Mouse (Mus musculus) neural tube, embryonic 11.5 days (tissue): ENCODE measurements around the gene Rundc3a. TPM values are rescaled to one million over a fixed set of nuclear protein-coding genes. Genes with fewer than 3 reads are reported as not detected.

Experiments used
- ATAC-seq: fragments of 200-750 bp; cut with Nextera tagmentation; 2 replicates; pipeline ENCODE4 v1.8.0; 2017; ENCODE audit warnings: moderate number of reproducible peaks, mild to moderate bottlenecking, moderate TSS enrichment, moderate library complexity; ENCODE audit not compliant: insufficient read depth, low FRiP score, low TSS enrichment
- DNase-seq: peaks from one replicate; pipeline ENCODE4 v3.0.0-alpha.2; 2015; ENCODE audit warnings: low spot score
- H3K27ac ChIP-seq: fragments of 300-500 bp; sonication (generic); 2 replicates; pipeline ENCODE4 v1.5.1; 2014; ENCODE audit warnings: low read depth, mild to moderate bottlenecking, low read length
- H3K27me3 ChIP-seq: fragments of 300-500 bp; sonication (generic); 2 replicates; pipeline ENCODE4 v1.6.1; 2014; ENCODE audit warnings: mild to moderate bottlenecking, low read length, mixed read lengths; ENCODE audit not compliant: control insufficient read depth, insufficient read depth
- H3K36me3 ChIP-seq: fragments of 300-500 bp; sonication (generic); 2 replicates; pipeline ENCODE4 v1.6.1; 2014; ENCODE audit warnings: mild to moderate bottlenecking, low read length, moderate library complexity, mixed read lengths; ENCODE audit not compliant: control insufficient read depth, insufficient read depth
- H3K4me1 ChIP-seq: fragments of 300-500 bp; sonication (generic); 2 replicates; pipeline ENCODE4 v1.6.1; 2014; ENCODE audit warnings: low read length, mixed read lengths; ENCODE audit not compliant: control insufficient read depth, insufficient read depth
- H3K4me2 ChIP-seq: fragments of 300-500 bp; sonication (generic); 2 replicates; pipeline ENCODE4 v1.6.1; 2014; ENCODE audit warnings: low read depth, mild to moderate bottlenecking, moderate library complexity
- H3K4me3 ChIP-seq: fragments of 300-500 bp; sonication (generic); 2 replicates; pipeline ENCODE4 v1.5.1; 2014; ENCODE audit warnings: low read depth, low read length
- H3K9ac ChIP-seq: fragments of 300-500 bp; sonication (generic); 2 replicates; pipeline ENCODE4 v1.6.1; 2014; ENCODE audit warnings: mild to moderate bottlenecking, low read length
- H3K9me3 ChIP-seq: fragments of 300-500 bp; sonication (generic); 2 replicates; pipeline ENCODE4 v1.6.1; 2016; ENCODE audit warnings: low read length; ENCODE audit not compliant: control insufficient read depth
- WGBS: fragments of 180-500 bp; shearing (Covaris S2); extraction: QIAGEN DNeasy Blood & Tissue Kit; methylation state at CpG from one replicate; pipeline ENCODE4 v1.1.7; 2014; 5-methylcytosine and 5-hydroxymethylcytosine counted together
- polyA plus RNA-seq: library from polyadenylated mRNA; unstranded; fragments of >200 nt; fragmentation: Nextera tagmentation; extraction: Ambion mirVana; gene quantifications from 2 replicates; pipeline ENCODE4 v1.2.1, GENCODE M21; 2014

Gene Rundc3a
- polyA plus RNA-seq, 1 experiment from 2014 or later: 46.7 TPM

DNA sequence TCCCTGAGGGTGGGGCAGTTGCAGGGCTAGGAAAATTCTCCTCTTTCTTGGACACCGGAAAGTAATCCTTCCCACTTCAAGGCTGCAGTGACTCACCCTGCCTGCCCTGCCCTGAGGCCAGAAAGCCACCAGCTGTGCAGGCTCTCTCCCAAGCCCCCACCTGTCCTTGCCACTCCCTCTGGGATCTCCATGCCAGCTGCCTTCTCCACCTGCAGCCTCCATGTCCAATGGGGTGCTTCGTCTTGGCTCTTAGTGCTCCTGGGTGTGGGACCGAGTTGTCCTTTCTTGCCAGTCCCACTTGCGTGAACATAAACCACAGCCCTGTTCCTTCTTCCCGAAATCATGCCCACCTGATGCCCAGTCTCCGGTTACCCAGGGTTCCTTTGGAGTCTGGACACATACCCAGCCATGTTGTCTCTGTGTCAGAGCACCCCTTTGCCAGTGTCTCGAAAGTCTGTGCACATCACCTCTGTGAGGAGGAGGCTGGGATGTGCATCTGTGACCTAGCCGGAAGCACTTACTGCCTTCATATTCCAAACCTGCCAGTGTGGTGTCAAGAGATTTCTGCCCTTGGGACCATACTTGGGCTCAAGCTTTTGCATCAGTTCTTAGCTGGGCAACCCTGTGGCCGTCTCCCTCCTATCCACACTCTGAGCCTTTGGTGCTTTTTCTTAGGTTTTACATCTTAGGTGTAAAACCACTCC lies 1.4 kb downstream of the Rundc3a start:
- DNase-seq: no peak
- H3K4me3 ChIP-seq: peak overlapping the region; percentile 65
- no peak for ATAC-seq
- H3K9me3 ChIP-seq: no peaks in the 10 kb centered on the region
- peak overlapping the region; percentile 85 for H3K4me2 ChIP-seq
- 81% methylated on average over 9 of the region's 9 CpGs for WGBS
- H3K9ac ChIP-seq: peak overlapping the region; percentile 83
- peaks cover 23% of the 10 kb centered on the region for H3K4me1 ChIP-seq
- H3K27me3 ChIP-seq: peaks cover 10% of the 10 kb centered on the region
- peak overlapping the region; percentile 2; the same call in 1 of the 2 replicates for H3K27ac ChIP-seq
- H3K36me3 ChIP-seq: peaks cover 1% of the 10 kb centered on the region; the same call in 1 of the 2 replicates

DNA sequence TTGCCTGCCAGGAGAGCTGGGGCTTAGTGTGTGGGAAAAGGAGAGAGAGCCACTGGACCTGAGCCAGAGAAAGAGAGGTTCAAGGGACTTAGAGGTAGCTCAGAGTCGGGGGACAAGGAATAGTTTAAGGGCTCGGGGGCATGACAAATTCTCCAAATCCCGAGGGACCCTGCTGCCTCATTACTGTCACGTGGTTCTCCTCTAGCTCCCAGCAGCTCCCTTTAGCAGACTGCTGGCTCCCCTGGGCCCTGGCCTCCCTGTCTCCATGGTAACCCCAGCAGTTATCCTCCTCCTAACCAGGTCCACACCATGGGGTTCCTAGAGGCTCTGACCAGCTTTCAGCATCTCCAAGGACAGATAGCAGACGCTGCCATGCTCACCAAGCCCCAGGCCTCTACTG lies 2.0 kb downstream of the Rundc3a start:
- Histone ChIP-seq H3K4me2 (peak overlapping the region; percentile 85), H3K9me3 (no peaks in the 10 kb centered on the region), H3K27me3 (peaks cover 17% of the 10 kb centered on the region), H3K4me3 (peak overlapping the region; percentile 65), H3K4me1 (peaks cover 25% of the 10 kb centered on the region), H3K27ac (no peak overlapping the region), H3K36me3 (peaks cover 3% of the 10 kb centered on the region; the same call in 1 of the 2 replicates), H3K9ac (peak overlapping the region; percentile 43)
- 2% methylated on average over 5 of the region's 5 CpGs for WGBS
- DNase-seq (peak; percentile 70), ATAC-seq (0 out of 2 replicates have a peak, but pooled peaks have one; percentile 31)

DNA sequence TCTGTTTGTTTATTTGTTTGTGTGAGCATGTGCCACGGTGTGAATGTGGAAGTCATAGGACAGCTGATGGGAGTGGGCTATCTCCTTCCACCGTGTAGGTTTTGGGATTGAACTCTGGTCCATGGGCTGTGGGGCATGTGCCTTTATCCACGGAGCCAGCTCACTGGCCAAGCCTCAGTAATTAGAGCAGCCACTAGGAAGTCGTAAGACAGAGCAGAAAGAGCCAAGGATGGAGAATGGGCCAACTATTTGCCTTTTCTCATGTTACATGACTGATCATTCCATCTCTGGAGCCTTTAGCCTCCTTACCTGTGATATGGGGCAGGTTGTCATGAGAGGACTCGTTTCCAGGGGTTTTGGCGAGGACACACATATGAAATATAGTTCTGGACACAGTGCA lies 3.1 kb downstream of the Rundc3a start:
- Histone ChIP-seq H3K9me3 (no peaks in the 10 kb centered on the region), H3K27me3 (peaks cover 21% of the 10 kb centered on the region), H3K9ac (no peak overlapping the region), H3K4me3 (peak overlapping the region; percentile 10; the same call in 1 of the 2 replicates), H3K27ac (no peak overlapping the region), H3K4me1 (peaks cover 25% of the 10 kb centered on the region), H3K36me3 (peaks cover 3% of the 10 kb centered on the region; the same call in 1 of the 2 replicates), H3K4me2 (peak overlapping the region; percentile 85)
- 71% methylated on average over 6 of the region's 6 CpGs for WGBS
- no peak for DNase-seq
- ATAC-seq: no peak

DNA sequence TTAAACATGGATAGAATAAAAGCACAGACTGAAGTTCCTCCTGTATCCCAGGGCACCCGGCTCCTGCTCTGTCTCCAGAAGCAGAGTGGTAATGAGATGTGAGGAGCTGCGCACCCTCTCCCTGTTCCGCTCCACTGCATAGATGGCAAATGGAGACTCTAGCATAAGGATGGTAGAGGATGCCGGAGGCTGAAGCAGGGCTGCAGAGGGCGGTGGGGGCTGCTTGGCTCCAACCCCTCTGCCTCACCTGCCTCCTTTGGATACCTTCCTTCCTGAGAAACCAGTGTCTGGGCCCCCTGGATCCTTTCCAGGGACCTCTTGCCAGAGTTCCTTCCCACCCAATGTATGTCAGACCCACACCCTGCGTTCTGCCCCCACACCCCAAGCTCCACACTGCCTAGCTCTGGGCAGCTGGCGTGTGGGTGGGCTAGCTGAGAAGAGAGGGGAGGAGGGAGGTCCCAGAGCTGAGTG lies 3.5 kb downstream of the Rundc3a start:
- Histone ChIP-seq H3K4me1 (peaks cover 25% of the 10 kb centered on the region), H3K27ac (no peak overlapping the region), H3K9me3 (no peaks in the 10 kb centered on the region), H3K9ac (no peak overlapping the region), H3K36me3 (peaks cover 3% of the 10 kb centered on the region; the same call in 1 of the 2 replicates), H3K4me2 (peak overlapping the region; percentile 85), H3K4me3 (peak overlapping the region; percentile 10; the same call in 1 of the 2 replicates), H3K27me3 (peaks cover 21% of the 10 kb centered on the region)
- WGBS: 83% methylated on average over 7 of the region's 7 CpGs
- no peak for DNase-seq
- no peak for ATAC-seq

DNA sequence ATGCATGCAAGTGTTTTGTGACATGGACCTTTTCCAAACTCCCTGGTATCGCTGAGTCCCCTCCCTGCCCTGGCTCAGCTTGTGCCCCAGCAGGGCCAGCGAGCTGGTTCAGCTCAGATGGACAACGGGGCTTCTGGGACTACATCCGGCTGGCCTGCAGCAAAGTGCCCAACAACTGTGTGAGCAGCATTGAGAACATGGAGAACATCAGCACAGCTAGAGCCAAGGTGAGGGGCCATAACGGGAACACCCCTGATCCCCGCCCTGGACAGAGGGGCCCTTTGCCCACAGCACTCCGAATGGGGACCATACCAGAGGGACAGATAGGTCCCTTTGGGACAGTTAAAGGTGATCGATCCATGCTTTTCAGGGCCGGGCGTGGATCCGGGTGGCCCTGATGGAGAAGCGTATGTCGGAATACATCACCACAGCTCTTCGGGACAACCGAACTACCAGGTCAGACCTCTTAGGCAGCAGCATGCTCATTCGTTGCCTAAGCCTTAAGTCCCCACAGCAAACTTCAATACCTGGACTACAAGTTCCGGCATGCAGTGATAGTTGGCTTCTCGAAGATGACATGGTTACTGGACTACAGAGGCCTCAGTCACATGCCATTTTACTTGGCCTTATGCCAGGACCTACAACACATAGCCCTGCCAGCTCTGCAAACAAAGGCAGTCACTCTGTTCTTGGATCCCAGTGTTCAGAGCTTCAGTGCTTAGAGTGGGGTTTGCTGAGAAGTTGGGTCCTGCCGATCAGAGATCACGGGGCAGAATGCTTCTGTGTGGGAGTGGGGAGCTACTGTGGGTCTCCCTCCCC lies 5.0 kb downstream of the Rundc3a start:
- H3K4me2 ChIP-seq: no peak overlapping the region
- H3K4me3 ChIP-seq: no peak overlapping the region
- DNase-seq: no peak
- no peaks in the 10 kb centered on the region for H3K9me3 ChIP-seq
- H3K9ac ChIP-seq: no peak overlapping the region
- H3K27ac ChIP-seq: no peak overlapping the region
- ATAC-seq: no peak
- H3K27me3 ChIP-seq: peaks cover 21% of the 10 kb centered on the region
- peaks cover 5% of the 10 kb centered on the region for H3K36me3 ChIP-seq
- H3K4me1 ChIP-seq: peaks cover 31% of the 10 kb centered on the region
- WGBS: 84% methylated on average over 20 of the region's 20 CpGs

DNA sequence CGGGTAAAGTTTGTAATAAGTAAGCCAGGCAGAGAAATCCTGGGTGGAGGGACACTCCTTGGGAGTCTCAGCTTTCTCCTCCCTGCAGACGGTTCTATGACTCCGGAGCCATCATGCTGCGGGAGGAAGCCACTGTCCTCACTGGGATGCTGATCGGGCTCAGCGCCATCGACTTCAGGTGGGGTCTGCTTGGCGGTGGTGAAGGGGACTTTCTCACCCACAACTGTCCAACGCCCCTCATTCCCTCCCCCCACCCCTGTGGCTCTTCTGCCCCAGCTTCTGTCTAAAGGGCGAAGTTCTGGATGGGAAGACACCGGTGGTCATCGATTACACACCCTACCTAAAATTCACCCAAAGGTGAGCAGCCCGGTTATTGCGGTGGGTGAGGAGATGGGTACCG lies 5.9 kb downstream of the Rundc3a start:
- Histone ChIP-seq H3K27ac (no peak overlapping the region), H3K27me3 (peaks cover 21% of the 10 kb centered on the region), H3K9me3 (no peaks in the 10 kb centered on the region), H3K9ac (no peak overlapping the region), H3K4me3 (no peak overlapping the region), H3K4me1 (peaks cover 27% of the 10 kb centered on the region), H3K4me2 (no peak overlapping the region), H3K36me3 (peaks cover 12% of the 10 kb centered on the region)
- DNase-seq: no peak
- WGBS: 17% methylated on average over 15 of the region's 15 CpGs
- no peak for ATAC-seq

DNA sequence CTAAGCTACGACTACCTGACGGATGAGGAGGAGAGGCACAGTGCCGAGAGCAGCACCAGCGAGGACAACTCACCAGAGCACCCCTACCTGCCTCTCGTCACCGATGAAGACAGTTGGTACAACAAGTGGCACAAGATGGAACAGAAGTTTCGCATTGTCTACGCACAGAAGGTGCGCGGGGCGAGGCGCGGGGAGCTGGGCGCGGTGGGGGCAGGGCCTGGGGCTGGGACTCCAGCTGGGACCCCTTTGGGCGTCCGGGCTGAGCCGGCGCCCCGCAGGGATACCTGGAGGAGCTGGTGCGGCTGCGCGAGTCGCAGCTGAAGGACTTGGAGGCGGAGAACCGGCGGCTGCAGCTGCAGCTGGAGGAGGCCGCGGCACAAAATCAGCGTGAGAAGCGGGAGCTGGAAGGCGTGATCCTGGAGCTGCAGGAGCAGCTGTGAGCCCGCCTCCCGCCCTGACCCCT lies 6.4 kb downstream of the Rundc3a start:
- no peak overlapping the region for H3K27ac ChIP-seq
- ATAC-seq: no peak
- DNase-seq: peak; percentile 21
- peaks cover 14% of the 10 kb centered on the region for H3K36me3 ChIP-seq
- 1% methylated on average over 34 of the region's 34 CpGs for WGBS
- H3K27me3 ChIP-seq: peaks cover 21% of the 10 kb centered on the region
- no peak overlapping the region for H3K9ac ChIP-seq
- H3K4me1 ChIP-seq: peaks cover 26% of the 10 kb centered on the region
- H3K9me3 ChIP-seq: no peaks in the 10 kb centered on the region
- H3K4me2 ChIP-seq: peak overlapping the region; percentile 21
- H3K4me3 ChIP-seq: peak overlapping the region; percentile 8; the same call in 1 of the 2 replicates

DNA sequence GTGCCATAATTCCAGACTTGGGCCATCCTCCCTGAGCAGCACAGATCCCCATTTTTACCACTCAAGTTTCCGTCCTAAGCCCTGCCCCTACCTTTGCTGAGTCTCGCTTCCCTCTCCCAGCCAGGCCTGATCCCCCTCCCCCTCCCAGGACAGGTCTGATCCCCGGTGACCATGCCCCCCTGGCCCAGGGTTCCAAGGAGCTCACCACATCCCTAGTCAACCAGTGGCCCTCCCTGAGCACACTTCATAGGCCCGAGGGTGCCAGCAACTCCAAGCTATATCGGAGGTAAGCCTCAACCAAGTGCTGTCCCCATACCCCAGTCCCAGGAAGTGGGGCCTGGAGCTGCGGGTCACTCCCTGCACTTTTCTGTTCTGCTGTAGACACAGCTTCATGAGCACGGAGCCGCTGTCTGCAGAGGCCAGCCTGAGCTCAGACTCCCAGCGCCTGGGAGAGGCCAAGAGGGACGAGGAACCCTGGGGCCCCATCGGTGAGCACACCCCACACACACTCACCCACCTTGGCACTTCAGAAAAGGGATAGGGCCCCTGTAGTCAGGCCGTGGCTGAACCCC lies 7.4 kb downstream of the Rundc3a start:
- Histone ChIP-seq H3K36me3 (peaks cover 14% of the 10 kb centered on the region), H3K4me2 (no peak overlapping the region), H3K9ac (no peak overlapping the region), H3K4me3 (no peak overlapping the region), H3K4me1 (peaks cover 21% of the 10 kb centered on the region), H3K9me3 (no peaks in the 10 kb centered on the region), H3K27ac (no peak overlapping the region), H3K27me3 (peaks cover 21% of the 10 kb centered on the region)
- WGBS: 25% methylated on average over 12 of the region's 12 CpGs
- ATAC-seq (no peak), DNase-seq (no peak)
